Mouse (Mus musculus): ENCODE results near the gene Gm16405. TPM values are rescaled to one million over a fixed set of nuclear protein-coding genes. Genes with fewer than 3 reads are reported as not detected.
"Not testable (repeated sequence)": the region's sequence is repeated elsewhere in the genome, so short reads cannot be mapped to it uniquely, and the experiment has no call there.

Gene Gm16405
- not detected for total RNA-seq (2021)
- long read RNA-seq, experiment 1 = 0 reads
- long read RNA-seq, experiment 2 = 0 reads

GRCm38 (mm10) chrX:54530908-54531307, at the start of gene Gm16405:
Gm16405 (plus strand) TSS chrX:54531208.
- DNase-seq; intact Hi-C loops (cut with DNase I): not testable (repeated sequence)

Other genes starting within 250 kb of the Gm16405 start
- not detected for gene Gm16430, start 91.0 kb downstream of the Gm16405 start, total RNA-seq (2021)